Mouse (Mus musculus): Measurements from ENCODE around the gene Usp31.

The Usp31 gene

GRCm38 (mm10) chr7:121707073-121707667 lies at the start of gene Usp31:
Gene Usp31, minus strand, starts transcription at chr7:121707253.
- peak; percentile 96 for DNase-seq (ENCODE audit: low read depth)

DNA sequence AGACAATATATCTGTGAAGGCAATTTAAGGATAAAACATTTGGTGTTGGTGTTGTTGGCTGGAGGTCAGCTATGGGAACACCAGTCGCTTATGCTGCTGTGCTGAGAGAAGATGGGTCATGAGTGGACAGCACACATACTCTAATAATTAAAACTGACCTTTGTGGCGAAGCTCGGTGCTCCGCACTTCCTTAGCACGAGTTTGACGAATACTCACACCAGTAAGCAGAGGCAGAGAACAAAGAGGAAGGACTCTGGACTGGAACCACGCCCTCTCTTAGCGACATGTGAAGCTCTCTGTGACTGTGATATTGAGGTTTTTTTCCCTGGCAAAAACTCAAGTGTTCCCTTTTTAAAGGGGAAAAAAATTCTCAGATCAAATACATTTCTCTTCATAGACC lies 47.7 kb upstream of the Usp31 start:
- DNase-seq (ENCODE audit: low read depth), result peak; percentile 1

DNA sequence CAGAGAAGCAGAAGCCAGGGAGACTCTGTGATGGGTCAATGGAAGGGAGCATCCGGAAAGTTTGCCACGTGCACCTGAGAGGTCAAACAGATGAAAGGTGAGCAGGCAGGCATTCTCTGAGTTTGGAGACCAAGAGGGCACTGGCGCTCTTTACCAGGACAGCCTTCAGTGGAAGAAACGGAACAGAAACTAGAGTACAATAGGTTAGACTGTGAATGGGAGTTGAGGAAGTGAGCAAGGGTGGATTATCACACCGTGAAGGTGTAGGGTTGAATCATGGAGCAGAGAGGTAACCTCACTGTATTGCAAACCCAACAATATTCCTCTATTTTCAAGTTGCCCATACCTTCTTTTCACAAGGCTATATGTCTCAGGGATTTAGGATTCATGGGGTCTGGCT lies 43.2 kb upstream of the Usp31 start:
- no peak for DNase-seq (ENCODE audit: low read depth)

DNA sequence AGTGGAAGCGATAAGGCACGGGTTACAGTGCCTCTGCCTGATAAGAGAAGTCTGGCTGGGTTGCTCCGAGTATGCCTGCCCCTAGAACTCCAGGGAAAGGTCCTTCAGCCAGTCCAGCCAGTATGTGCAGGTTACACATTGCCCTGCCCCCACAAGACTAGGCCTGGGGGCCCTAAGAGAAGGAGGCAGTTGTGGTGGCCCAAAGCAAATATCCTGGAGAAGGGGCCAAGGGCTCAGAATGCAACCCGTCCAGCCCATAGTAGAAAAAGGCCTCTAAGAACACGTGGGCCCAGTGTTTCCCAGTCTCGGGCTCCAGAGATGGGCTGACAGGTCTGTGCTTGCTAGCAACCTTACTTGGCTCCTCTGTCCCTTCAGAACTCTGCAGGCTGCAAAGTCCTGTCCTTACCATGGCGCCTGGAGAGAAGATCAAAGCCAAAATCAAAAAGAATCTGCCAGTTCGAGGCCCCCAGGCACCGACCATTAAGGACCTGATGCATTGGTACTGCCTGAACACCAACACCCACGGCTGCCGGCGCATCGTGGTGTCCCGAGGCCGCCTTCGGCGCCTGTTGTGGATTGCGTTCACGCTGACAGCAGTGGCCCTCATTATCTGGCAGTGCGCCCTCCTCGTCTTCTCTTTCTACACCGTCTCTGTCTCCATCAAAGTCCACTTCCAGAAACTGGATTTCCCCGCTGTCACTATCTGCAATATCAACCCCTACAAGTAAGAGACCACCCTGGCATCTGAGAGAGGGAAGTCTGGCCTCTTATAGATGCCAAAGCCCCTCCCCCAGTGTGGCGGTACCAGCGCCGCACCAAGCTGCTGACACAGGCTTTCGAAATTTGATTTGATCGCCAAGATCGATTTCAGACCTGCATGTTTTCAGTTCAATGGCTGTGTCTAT lies 30.7 kb upstream of the Usp31 start:
- DNase-seq (ENCODE audit: low read depth), result no peak

DNA sequence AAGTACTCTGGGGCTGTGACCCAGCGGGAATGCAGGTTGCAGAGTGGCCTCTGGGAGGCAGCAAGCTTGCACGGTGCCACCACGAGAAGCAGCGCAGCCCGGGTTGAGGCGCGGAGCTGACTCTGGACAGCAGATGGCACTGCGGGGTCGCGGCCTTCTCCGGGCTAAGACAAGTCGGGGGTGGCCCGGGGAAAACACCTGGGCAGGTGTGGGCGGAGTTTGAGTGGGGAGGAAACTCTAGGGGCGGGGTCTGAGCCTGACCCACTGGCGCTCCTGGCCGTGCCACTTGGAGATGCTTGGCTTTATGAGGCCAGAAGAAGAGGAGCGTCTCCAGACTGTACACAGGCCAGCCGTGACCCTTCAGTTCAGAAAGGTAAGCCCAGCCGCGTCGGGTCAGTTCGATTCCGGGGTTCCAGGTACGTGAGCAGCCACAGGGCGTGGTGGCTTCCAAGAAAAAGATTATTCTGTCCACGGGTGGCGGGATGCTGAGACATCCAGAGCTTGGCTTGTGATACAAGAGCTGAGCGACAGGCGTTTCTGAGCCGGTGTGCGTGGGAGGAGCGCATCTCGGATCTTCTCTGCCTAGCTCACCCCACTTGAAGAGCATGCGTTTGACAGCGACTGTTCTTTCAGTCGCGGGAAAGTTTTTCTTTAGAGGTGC lies 27.2 kb upstream of the Usp31 start, which contains the start of gene Scnn1g:
Scnn1g (plus strand) TSS at position 309 of the 661 bp plus-strand sequence.
- peak; percentile 71 for DNase-seq (ENCODE audit: low read depth)

DNA sequence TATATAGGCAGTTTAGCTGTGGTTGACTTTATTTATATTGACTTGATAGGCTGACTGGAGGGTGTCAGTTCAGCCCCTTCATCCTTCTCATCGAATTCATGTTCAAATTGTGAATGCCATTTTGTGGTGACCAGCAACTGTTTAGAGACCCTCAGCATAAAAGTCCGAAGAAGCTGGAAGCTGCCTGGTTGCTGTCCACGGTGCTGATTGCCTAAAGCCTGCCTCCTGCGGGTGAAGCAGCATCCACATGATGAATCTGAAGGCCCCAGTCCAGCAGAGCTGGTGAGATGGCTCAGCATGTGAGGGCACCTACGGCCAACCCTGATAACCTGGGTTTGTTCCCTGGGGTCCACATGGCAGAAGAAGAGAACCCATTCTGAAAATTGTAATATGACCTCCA lies 23.2 kb upstream of the Usp31 start:
- peak; percentile 46 for DNase-seq (ENCODE audit: low read depth)

GRCm38 (mm10) chr7:121717031-121717430 lies 10.0 kb upstream of the Usp31 start:
- no peak for DNase-seq (ENCODE audit: low read depth)

GRCm38 (mm10) chr7:121711171-121711570 lies 4.1 kb upstream of the Usp31 start:
- DNase-seq (ENCODE audit: low read depth), result no peak

- DNase-seq (ENCODE audit: low read depth), result no peak
Observed at GRCm38 (mm10) chr7:121706411-121707072, 511 bp downstream of the Usp31 start.

DNA sequence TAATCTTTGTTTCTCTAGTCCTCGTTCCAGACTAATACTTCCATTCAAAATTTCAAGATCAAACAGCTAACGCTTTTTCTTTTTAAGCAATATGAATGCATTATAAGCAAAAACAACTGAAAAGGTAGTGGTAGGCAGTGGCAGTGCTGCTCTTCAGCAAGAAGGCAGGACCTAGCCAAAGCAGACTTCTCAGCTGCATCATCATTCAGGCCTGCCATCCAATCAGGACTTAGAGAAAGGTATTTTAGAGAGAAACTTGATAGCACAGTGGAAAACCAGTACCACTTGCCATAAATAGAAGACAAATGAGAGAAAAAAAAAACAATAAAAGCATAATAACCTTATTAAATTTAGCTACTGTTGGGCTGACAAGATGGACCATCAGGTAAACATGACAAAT lies 2.0 kb downstream of the Usp31 start:
- peak; percentile 60 for DNase-seq (ENCODE audit: low read depth)

DNA sequence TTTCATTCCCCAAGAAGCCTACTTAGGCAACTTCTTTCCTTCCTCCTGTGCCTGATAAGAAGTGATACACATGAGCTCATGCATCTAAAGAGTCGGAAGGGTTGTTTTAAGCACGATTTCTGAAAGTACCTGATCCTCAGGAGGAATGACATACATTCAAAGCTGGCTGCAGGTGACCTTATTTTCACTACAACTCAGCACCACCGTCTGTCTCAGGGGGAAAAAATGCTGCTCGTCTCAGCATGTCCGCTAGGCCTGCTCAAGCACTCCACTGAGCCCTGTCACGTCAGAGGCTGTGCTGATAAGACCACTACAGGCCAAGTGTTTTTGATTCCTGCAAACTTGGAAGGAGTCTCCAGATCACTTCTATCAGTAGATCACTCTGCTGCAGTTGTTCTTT lies 5.1 kb downstream of the Usp31 start:
- DNase-seq (ENCODE audit: low read depth), result no peak

GRCm38 (mm10) chr7:121700480-121700879 lies 6.6 kb downstream of the Usp31 start:
- no peak for DNase-seq (ENCODE audit: low read depth)

GRCm38 (mm10) chr7:121699218-121699617 lies 7.8 kb downstream of the Usp31 start:
- DNase-seq (ENCODE audit: low read depth), result peak; percentile 44

- DNase-seq (ENCODE audit: low read depth), result peak; percentile 55
Observed at GRCm38 (mm10) chr7:121697574-121697973, 9.5 kb downstream of the Usp31 start.

DNA sequence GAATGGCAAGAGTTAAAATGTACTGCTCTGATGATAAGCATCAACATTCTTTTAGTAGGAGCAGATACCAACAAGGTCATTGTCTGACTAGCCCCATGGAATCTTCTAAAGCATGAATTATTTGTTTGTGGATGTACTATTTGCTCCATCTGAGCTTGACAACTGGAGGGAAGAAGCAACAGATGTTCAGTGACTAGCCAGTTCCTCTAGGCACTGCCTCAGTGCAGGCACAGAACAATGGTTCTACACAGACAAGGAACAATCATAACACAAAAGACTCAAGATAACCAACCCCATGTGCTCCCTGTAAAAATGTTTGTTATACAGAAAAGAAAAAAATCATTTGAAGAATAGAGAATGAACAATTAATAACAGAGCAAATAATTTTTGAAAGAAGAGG lies 9.9 kb downstream of the Usp31 start:
- no peak for DNase-seq (ENCODE audit: low read depth)

DNA sequence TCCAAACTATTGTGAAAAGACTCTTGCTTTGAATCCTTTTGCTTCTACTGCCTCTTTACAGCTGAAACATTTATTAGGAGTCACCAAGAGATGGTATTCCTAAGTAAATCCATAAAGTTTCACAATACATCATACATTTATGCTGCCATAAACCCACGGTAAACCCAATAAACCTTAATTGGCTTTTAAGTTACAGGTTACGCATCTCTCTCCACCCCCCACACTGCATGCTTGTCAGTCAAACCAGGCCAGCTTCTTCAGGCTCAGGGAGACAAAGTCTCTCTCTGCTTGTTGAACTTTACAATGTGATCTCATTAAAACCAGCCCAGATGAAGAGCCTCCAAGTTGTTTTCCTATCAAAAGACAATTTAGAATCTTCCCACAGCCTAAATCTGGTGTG lies 15.2 kb downstream of the Usp31 start:
- DNase-seq (ENCODE audit: low read depth), result no peak

- DNase-seq (ENCODE audit: low read depth), result no peak
Observed at GRCm38 (mm10) chr7:121689338-121689737, 17.7 kb downstream of the Usp31 start.

DNA sequence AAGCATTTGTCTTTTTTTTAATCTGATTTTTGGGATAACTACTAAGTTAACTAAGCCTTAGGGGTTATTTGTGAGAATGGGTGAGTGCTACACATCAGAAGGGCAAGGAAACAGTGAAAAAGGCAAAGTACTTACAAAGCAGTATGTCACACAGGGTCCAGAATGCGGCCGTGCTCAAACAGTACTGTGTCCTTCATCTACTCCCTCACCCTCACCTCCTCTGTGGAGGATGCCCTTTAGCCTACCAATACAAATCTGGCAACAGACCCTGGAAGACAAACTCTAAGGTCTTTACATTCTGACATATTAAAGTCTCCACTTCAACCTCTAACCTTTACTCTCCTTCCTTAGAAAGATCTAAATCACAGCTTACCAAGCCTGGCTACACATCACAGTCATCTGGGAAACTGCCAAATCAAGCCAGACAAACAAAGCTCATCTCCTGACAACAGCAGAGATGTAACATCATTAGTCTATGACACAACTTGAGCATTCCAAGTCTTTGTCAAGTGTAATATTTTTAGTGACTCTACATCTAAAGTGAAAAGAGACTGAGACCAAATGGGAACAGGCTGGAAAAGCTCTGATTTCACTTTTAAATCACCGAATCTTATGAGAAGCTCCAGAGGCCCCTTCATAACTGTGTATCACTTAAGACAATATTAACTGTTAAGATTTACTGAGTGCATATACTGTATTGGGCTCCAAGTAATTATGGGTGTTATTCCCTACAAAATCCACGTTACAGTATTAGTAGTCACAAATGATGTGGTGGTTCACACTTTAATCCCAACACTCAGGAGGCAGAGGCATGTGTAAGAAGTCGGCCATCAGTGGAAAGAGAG lies 21.7 kb downstream of the Usp31 start:
- DNase-seq (ENCODE audit: low read depth), result no peak

DNA sequence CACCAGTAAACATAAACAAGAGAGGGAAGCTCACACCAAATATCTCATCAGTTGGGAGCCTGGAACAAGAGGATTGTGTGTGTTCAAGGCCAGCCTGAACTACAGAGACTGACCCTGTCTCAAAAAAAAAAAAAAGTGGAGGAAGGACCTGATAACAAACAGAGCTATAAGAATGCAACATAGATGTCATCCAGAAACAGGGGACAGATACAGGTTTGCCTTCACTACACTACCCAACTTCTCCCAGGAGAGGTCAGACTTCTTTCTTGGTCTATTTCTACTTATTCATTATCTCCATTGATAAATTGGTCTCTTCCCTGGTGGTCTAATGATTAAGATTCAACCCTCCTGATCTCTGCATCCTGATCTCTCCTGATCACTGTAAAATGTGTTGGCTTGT lies 25.9 kb downstream of the Usp31 start:
- DNase-seq (ENCODE audit: low read depth), result no peak

DNA sequence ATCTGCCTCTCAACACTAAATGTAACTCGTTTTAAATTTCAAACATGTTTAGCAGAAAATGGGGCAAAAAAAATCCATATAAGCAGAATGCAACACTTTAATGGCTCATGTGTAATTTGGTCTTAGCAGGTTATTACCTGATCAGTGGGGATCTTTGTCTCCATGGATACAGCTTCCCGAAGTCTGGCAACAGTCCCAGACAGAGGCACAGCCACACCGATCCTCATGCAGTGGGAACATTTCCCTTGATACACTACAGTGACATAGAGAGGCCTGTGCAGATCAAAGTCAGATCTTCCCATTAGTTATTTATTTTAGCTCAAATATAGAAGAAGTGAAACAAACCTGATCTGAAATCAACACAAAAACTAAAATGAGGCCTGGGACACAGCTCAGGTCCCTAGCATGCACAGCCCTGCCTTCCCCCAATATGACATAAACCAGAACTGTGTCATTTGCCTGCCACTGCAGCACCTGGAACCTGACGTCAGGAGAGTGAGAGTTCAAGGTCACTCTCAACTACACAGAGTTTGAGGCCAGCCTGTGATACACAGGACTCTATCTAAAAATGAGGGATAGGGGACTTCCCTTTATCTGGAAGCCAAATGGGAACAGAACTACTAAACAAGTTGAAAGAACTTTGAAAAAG lies 29.8 kb downstream of the Usp31 start:
- DNase-seq (ENCODE audit: low read depth), result no peak

GRCm38 (mm10) chr7:121660705-121661104 lies 46.3 kb downstream of the Usp31 start:
- peak; percentile 85 for DNase-seq (ENCODE audit: low read depth)

All from 416B (cell line).